Mouse (Mus musculus): ENCODE data around the gene Kiss1r. TPM values are rescaled to one million over a fixed set of nuclear protein-coding genes. Genes with fewer than 3 reads are reported as not detected.

Gene Kiss1r
- polyA plus RNA-seq, 1 experiment from 2014 or later = 2.3 TPM

DNA sequence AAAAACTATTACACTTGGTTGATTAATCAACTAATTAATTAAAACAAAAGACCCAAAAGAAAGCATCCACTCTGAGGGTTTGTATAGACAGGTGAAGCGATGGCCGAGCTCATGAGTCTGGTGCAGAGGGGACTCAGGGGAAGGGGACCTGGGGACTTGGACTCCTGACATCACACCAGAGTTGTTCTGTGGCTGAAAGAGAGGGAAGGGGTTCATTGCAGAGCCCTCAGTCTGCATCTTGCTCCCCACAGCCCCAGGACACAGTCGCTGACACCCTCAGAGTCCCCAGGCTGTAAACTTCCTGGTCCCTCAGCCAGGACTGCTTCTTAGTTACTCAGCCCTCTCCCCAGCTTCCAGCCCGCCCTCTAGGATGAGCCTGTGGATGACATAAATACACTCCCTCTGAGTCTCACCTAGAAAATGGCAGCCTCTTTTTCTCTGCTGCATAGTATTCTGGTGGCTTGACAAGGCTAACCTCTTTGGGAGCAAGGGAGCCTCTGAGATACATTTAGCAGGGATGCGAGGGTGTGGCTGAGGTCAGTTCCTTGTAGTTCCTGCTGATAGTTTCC is 845 bp downstream of the Kiss1r start:
- Histone ChIP-seq H3K9ac (replicated peaks; ENCODE audit: low read depth, low read length) (peak overlapping the region; percentile 98), H3K9me3 (ENCODE audit: control insufficient read depth, low read length) (no peaks in the 10 kb centered on the region), H3K27me3 (ENCODE audit: control insufficient read depth, insufficient read depth, low read length) (peaks cover 51% of the 10 kb centered on the region), H3K27ac (ENCODE audit: low read depth, low read length) (no peak overlapping the region), H3K4me2 (ENCODE audit: low read depth, low read length) (peak overlapping the region; percentile 95), H3K36me3 (ENCODE audit: control insufficient read depth, insufficient read depth, low read length) (no peaks in the 10 kb centered on the region), H3K4me3 (ENCODE audit: low read depth, low read length) (peak overlapping the region; percentile 71; the same call in 1 of the 2 replicates), H3K4me1 (ENCODE audit: control insufficient read depth, insufficient read depth, low read length) (peaks cover 25% of the 10 kb centered on the region)
- WGBS = 72% methylated on average over 5 of the region's 5 CpGs
- no peak for ATAC-seq (ENCODE audit: low read depth)

DNA sequence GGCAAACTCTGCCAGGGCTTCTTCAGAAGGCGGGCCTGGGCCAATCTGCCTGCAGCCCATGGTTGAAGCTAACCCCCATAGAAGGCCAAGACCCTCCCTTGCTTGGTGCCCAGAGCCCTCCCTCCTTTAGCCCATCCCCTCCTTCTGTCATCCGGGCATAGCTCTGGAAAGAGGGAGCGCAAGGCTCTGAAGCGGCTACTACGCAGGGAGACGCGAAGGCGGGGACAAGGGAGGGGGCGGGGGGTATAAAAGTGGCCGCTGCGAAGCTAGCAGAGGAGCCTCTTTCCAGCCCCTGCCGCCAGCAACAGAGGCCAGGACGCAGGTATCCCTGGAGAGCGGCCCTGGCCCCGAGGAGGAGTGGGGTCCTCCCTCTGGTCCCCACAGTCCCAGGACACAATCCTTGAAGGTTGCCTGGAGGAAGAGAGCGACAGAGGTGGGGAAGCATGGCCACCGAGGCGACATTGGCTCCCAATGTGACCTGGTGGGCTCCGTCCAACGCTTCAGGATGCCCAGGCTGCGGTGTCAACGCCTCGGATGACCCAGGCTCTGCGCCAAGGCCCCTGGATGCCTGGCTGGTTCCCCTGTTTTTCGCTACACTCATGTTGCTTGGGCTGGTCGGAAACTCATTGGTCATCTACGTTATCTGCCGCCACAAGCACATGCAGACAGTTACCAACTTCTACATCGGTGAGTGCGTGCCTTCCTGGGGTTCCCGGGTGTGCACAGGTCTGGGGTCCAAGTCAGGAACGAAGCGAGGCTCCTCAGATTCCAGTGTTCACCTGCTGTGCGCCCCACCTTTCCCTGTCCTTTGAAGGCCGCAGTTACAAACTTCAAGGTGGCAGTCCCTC is 1.7 kb downstream of the Kiss1r start:
- Histone ChIP-seq H3K27ac (ENCODE audit: low read depth, low read length) (no peak overlapping the region), H3K9me3 (ENCODE audit: control insufficient read depth, low read length) (no peaks in the 10 kb centered on the region), H3K4me3 (ENCODE audit: low read depth, low read length) (peak overlapping the region; percentile 9; the same call in 1 of the 2 replicates), H3K4me1 (ENCODE audit: control insufficient read depth, insufficient read depth, low read length) (peaks cover 25% of the 10 kb centered on the region), H3K36me3 (ENCODE audit: control insufficient read depth, insufficient read depth, low read length) (no peaks in the 10 kb centered on the region), H3K9ac (replicated peaks; ENCODE audit: low read depth, low read length) (no peak overlapping the region), H3K4me2 (ENCODE audit: low read depth, low read length) (peak overlapping the region; percentile 8; the same call in 1 of the 2 replicates), H3K27me3 (ENCODE audit: control insufficient read depth, insufficient read depth, low read length) (peaks cover 60% of the 10 kb centered on the region)
- 2% methylated on average over 35 of the region's 35 CpGs for WGBS
- no peak for ATAC-seq (ENCODE audit: low read depth)

DNA sequence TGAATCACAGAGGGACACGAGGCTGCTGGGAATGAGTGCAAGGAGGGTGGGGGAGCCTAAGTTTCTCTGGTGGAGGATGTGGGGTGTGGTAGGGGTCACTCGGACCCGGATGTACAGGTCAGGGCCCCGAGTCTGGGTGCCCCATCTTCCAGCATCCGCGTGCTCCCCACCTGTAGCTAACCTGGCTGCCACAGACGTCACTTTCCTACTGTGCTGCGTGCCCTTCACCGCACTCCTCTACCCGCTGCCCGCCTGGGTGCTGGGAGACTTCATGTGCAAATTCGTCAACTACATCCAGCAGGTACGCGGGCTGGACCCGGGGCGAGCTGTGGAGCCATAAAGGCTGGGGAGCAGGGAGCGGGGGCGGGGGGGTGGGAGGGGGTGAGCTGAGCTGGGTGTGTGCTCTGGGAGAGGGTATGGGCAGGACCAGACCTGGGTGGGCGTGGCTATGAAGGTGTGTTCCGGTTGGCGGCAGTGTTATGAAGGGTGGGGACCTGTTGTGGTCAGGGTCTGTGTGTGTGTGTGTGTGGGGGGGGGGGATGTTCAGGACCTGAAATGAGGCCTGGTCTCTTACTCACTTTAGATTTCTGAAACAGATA is 2.6 kb downstream of the Kiss1r start:
- ATAC-seq (ENCODE audit: low read depth) = no peak
- Histone ChIP-seq H3K4me1 (ENCODE audit: control insufficient read depth, insufficient read depth, low read length) (peaks cover 22% of the 10 kb centered on the region), H3K9ac (replicated peaks; ENCODE audit: low read depth, low read length) (no peak overlapping the region)

DNA sequence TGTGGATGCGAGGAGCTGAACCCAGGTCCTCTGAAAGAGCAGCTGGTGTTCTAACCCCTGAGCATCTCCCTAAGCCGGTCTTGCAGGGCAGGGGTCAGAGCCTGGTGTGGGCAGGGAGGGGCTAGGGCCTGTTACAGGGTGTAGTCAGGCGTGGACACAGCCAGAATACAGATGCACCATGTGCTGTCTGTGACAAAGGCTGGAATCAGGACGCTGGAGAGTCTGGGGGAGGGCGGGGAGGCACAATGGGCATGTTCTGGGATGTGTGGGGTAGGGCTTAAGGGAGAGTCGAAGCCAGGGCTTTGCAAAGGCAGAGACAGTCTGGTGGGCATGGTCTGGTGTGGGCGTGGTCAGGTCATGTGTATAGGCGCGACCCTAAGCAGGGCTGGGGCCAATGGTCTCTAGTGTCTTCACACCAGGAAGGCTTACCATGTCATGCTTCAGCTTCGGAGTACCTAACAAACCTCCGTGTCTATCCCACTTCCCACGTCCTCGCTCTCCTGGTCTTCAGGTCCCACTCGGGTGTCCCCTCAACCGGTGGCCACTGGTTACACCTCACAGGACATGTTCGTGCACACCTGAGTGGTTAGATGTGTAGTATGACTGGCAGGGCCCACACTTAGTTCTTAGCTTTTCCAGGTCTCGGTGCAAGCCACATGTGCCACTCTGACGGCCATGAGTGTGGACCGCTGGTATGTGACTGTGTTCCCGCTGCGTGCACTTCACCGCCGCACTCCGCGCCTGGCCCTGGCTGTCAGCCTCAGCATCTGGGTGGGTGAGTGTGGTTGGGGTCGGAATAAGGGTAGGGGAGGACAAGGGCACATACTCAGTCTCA is 3.5 kb downstream of the Kiss1r start:
- 14% methylated on average over 26 of the region's 26 CpGs for WGBS
- H3K4me2 ChIP-seq (ENCODE audit: low read depth, low read length) = peak overlapping the region; percentile 44; the same call in 1 of the 2 replicates
- no peaks in the 10 kb centered on the region for H3K9me3 ChIP-seq (ENCODE audit: control insufficient read depth, low read length)
- no peaks in the 10 kb centered on the region for H3K36me3 ChIP-seq (ENCODE audit: control insufficient read depth, insufficient read depth, low read length)
- H3K27ac ChIP-seq (ENCODE audit: low read depth, low read length) = no peak overlapping the region
- peaks cover 16% of the 10 kb centered on the region for H3K4me1 ChIP-seq (ENCODE audit: control insufficient read depth, insufficient read depth, low read length)
- no peak for ATAC-seq (ENCODE audit: low read depth)
- no peak overlapping the region; the same call in 1 of the 2 replicates for H3K4me3 ChIP-seq (ENCODE audit: low read depth, low read length)
- H3K9ac ChIP-seq (replicated peaks; ENCODE audit: low read depth, low read length) = 0 out of 2 replicates have a peak overlapping the region, but pooled peaks have one; percentile 7
- H3K27me3 ChIP-seq (ENCODE audit: control insufficient read depth, insufficient read depth, low read length) = peaks cover 60% of the 10 kb centered on the region

More for the DNA sequence above, 2.6 kb downstream of the Kiss1r start:
- Histone ChIP-seq H3K9me3 (ENCODE audit: control insufficient read depth, low read length) (no peaks in the 10 kb centered on the region), H3K4me2 (ENCODE audit: low read depth, low read length) (no peak overlapping the region), H3K27ac (ENCODE audit: low read depth, low read length) (no peak overlapping the region), H3K27me3 (ENCODE audit: control insufficient read depth, insufficient read depth, low read length) (peaks cover 60% of the 10 kb centered on the region), H3K36me3 (ENCODE audit: control insufficient read depth, insufficient read depth, low read length) (no peaks in the 10 kb centered on the region), H3K4me3 (ENCODE audit: low read depth, low read length) (no peak overlapping the region)
- WGBS = 2% methylated on average over 21 of the region's 21 CpGs

DNA sequence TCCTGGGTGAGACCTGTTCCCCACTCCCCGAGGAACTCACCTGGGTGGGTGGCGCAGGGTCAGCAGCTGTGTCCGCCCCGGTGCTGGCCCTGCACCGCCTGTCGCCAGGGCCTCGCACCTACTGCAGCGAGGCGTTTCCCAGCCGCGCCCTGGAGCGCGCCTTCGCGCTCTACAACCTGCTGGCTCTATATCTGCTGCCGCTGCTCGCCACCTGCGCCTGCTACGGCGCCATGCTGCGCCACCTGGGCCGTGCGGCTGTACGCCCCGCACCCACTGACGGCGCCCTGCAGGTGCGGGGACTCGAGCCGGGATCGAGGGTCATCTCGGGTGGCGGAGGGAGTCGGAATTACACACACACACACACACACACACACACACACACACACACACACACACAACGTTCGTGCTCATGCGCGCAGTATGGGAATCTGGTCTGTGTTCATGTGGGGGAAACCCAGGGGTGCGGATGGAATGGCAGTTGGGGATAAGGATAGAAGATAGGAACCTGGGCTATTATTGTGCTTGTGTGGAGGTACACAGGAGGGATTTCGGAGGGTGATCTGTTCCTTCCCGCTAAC is 4.3 kb downstream of the Kiss1r start, which contains the start of gene R3hdm4:
Gene R3hdm4, minus strand, starts transcription at position 251 of the 578 bp plus-strand sequence.
- Histone ChIP-seq H3K9ac (replicated peaks; ENCODE audit: low read depth, low read length) (0 out of 2 replicates have a peak within 1 kb of the TSS, but pooled peaks have one; percentile 32), H3K27me3 (ENCODE audit: control insufficient read depth, insufficient read depth, low read length) (peaks cover 60% of the 10 kb centered on the region), H3K9me3 (ENCODE audit: control insufficient read depth, low read length) (no peaks in the 10 kb centered on the region), H3K36me3 (ENCODE audit: control insufficient read depth, insufficient read depth, low read length) (no peaks in the 10 kb centered on the region), H3K27ac (ENCODE audit: low read depth, low read length) (no peak within 1 kb of the TSS), H3K4me1 (ENCODE audit: control insufficient read depth, insufficient read depth, low read length) (peaks cover 10% of the 10 kb centered on the region), H3K4me2 (ENCODE audit: low read depth, low read length) (peak within 1 kb of the TSS; percentile 44), H3K4me3 (ENCODE audit: low read depth, low read length) (peak within 1 kb of the TSS; percentile 12)
- no peak for ATAC-seq (ENCODE audit: low read depth)
- WGBS = 3% methylated on average over 34 of the region's 41 CpGs

DNA sequence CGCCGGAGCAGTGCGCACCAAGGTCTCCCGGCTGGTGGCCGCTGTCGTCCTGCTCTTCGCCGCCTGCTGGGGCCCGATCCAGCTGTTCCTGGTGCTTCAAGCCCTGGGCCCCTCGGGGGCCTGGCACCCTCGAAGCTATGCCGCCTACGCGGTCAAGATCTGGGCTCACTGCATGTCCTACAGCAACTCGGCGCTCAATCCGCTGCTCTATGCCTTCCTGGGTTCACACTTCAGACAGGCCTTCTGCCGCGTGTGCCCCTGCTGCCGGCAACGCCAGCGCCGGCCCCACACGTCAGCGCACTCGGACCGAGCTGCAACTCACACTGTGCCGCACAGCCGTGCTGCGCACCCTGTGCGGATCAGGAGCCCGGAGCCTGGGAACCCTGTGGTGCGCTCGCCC is 4.8 kb downstream of the Kiss1r start:
- Histone ChIP-seq H3K36me3 (ENCODE audit: control insufficient read depth, insufficient read depth, low read length) (no peaks in the 10 kb centered on the region), H3K4me1 (ENCODE audit: control insufficient read depth, insufficient read depth, low read length) (peaks cover 11% of the 10 kb centered on the region), H3K4me3 (ENCODE audit: low read depth, low read length) (peak overlapping the region; percentile 12), H3K4me2 (ENCODE audit: low read depth, low read length) (peak overlapping the region; percentile 44), H3K9me3 (ENCODE audit: control insufficient read depth, low read length) (no peaks in the 10 kb centered on the region), H3K27me3 (ENCODE audit: control insufficient read depth, insufficient read depth, low read length) (peaks cover 60% of the 10 kb centered on the region), H3K9ac (replicated peaks; ENCODE audit: low read depth, low read length) (0 out of 2 replicates have a peak overlapping the region, but pooled peaks have one; percentile 32), H3K27ac (ENCODE audit: low read depth, low read length) (no peak overlapping the region)
- WGBS = 2% methylated on average over 34 of the region's 34 CpGs
- no peak for ATAC-seq (ENCODE audit: low read depth)

DNA sequence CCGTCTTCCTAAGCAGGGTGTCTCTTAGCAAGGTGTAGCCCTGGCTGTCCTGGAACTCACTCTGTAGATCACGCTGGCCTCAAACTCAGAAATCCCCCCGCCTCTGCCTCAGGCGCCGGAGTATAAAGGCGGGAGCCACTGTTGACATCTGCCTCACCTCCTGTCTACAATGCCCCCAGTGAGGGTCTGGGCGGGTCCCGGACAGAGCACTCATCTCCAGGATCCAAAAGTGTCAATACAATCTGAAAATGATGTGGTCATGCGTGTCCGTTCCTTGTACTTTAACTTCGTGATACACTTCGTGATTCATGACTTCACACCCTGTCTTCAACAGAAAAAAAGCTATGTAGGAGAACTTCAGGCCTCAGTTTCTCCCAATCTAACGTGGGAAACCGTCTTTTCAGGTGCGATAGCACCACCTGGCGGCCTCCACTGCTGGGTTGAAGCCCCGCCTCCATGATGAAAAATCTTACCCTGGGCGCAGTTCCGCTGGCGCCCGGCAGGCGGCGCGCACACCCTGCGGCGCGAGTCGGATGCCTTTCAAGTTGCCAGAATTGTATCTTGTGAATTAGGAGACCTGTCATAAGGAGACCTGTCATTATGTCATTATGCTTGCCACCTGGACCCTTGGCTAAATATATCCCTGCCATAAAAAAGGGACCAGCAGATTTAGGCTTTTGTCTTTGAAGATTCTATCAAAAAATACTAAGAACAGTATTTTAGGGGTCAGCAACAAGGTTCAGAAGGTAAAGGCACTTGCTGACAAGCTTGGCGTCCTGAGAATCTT is 8.4 kb downstream of the Kiss1r start:
- no peak overlapping the region for H3K4me3 ChIP-seq (ENCODE audit: low read depth, low read length)
- ATAC-seq (ENCODE audit: low read depth) = no peak
- H3K27ac ChIP-seq (ENCODE audit: low read depth, low read length) = no peak overlapping the region

More for the DNA sequence above, 8.4 kb downstream of the Kiss1r start:
- 10% methylated on average over 29 of the region's 29 CpGs for WGBS
- Histone ChIP-seq H3K4me2 (ENCODE audit: low read depth, low read length) (peak overlapping the region; percentile 83; the same call in 1 of the 2 replicates), H3K27me3 (ENCODE audit: control insufficient read depth, insufficient read depth, low read length) (peaks cover 32% of the 10 kb centered on the region), H3K9me3 (ENCODE audit: control insufficient read depth, low read length) (no peaks in the 10 kb centered on the region), H3K9ac (replicated peaks; ENCODE audit: low read depth, low read length) (no peak overlapping the region), H3K36me3 (ENCODE audit: control insufficient read depth, insufficient read depth, low read length) (no peaks in the 10 kb centered on the region), H3K4me1 (ENCODE audit: control insufficient read depth, insufficient read depth, low read length) (peaks cover 14% of the 10 kb centered on the region)
